Mouse (Mus musculus) forebrain, embryonic 16.5 days (tissue): ENCODE measurements around the gene Pkp4. TPM values are rescaled to one million over a fixed set of nuclear protein-coding genes. Genes with fewer than 3 reads are reported as not detected.
A peak's percentile ranks its signal among the peaks of the same experiment; 100 is the strongest.
"Not testable (repeated sequence)": the region's sequence is repeated elsewhere in the genome, so short reads cannot be mapped to it uniquely, and the experiment has no call there.

Experiments used
- ATAC-seq: fragments of 200-750 bp; cut with Nextera tagmentation; 2 replicates; pipeline ENCODE4 v1.8.0; 2017; ENCODE audit warnings: mild to moderate bottlenecking, moderate library complexity
- H3K27ac ChIP-seq: fragments of 300-500 bp; sonication (generic); 2 replicates; pipeline ENCODE4 v1.5.1; 2014; ENCODE audit warnings: low read length, control low read depth
- H3K27me3 ChIP-seq: fragments of 300-500 bp; sonication (generic); replicated peaks from 2 replicates; pipeline ENCODE4 v1.6.1; 2014; ENCODE audit warnings: low read length; ENCODE audit not compliant: control insufficient read depth, insufficient read depth
- H3K36me3 ChIP-seq: fragments of 300-500 bp; sonication (generic); 2 replicates; pipeline ENCODE4 v1.6.1; 2014; ENCODE audit not compliant: control insufficient read depth, insufficient read depth
- H3K4me1 ChIP-seq: fragments of 300-500 bp; sonication (generic); replicated peaks from 2 replicates; pipeline ENCODE4 v1.6.1; 2014; ENCODE audit warnings: low read length; ENCODE audit not compliant: control insufficient read depth, insufficient read depth
- H3K4me2 ChIP-seq: fragments of 300-500 bp; sonication (generic); 2 replicates; pipeline ENCODE4 v1.6.1; 2014; ENCODE audit warnings: mild to moderate bottlenecking, low read length, control low read depth
- H3K4me3 ChIP-seq: fragments of 300-500 bp; sonication (generic); replicated peaks from 2 replicates; pipeline ENCODE4 v1.5.1; 2014; ENCODE audit warnings: mild to moderate bottlenecking, low read length, control low read depth
- H3K9ac ChIP-seq: fragments of 300-500 bp; sonication (generic); replicated peaks from 2 replicates; pipeline ENCODE4 v1.6.1; 2014; ENCODE audit warnings: low read depth, low read length, control low read depth
- H3K9me3 ChIP-seq: fragments of 300-500 bp; sonication (generic); 2 replicates; pipeline ENCODE4 v1.6.1; 2016; ENCODE audit warnings: low read length; ENCODE audit not compliant: control insufficient read depth
- WGBS: fragments of 180-500 bp; shearing (Covaris S2); extraction: QIAGEN DNeasy Blood & Tissue Kit; methylation state at CpG from one replicate; pipeline ENCODE4 v1.1.7; 2014; 5-methylcytosine and 5-hydroxymethylcytosine counted together
- polyA plus RNA-seq: library from polyadenylated mRNA; unstranded; fragments of >200 nt; fragmentation: Nextera tagmentation; extraction: Ambion mirVana; gene quantifications from 2 replicates; pipeline ENCODE4 v1.2.1, GENCODE M21; 2015

The Pkp4 gene
- polyA plus RNA-seq, 1 experiment from 2014 or later: 26.3 TPM

- Histone ChIP-seq H3K4me2 (no peak overlapping the region), H3K9me3 (no peaks in the 10 kb centered on the region), H3K36me3 (no peaks in the 10 kb centered on the region), H3K27ac (no peak overlapping the region), H3K9ac (no peak overlapping the region), H3K4me3 (no peak overlapping the region), H3K4me1 (0 out of 2 replicates have a peak, but pooled peaks cover 3% of the 10 kb centered on the region), H3K27me3 (no peaks in the 10 kb centered on the region)
- WGBS: 65% methylated on average over 4 of the region's 4 CpGs
- ATAC-seq: no peak
These were observed 224.7 kb downstream of the Pkp4 start for GRCm38 (mm10) chr2:59385211-59385935.

GRCm38 (mm10) chr2:59389971-59390370 lies 229.3 kb downstream of the Pkp4 start:
- Histone ChIP-seq H3K4me3 (no peak overlapping the region), H3K9ac (no peak overlapping the region), H3K36me3 (no peaks in the 10 kb centered on the region), H3K9me3 (no peaks in the 10 kb centered on the region), H3K4me1 (0 out of 2 replicates have a peak, but pooled peaks cover 3% of the 10 kb centered on the region), H3K4me2 (no peak overlapping the region), H3K27ac (no peak overlapping the region), H3K27me3 (no peaks in the 10 kb centered on the region)
- 65% methylated on average over 5 of the region's 5 CpGs for WGBS
- peak; percentile 91 for ATAC-seq

GRCm38 (mm10) chr2:59393177-59393576 lies 232.5 kb downstream of the Pkp4 start:
- Histone ChIP-seq H3K9me3 (no peaks in the 10 kb centered on the region), H3K27me3 (no peaks in the 10 kb centered on the region), H3K4me2 (no peak overlapping the region), H3K36me3 (no peaks in the 10 kb centered on the region), H3K27ac (no peak overlapping the region), H3K4me1 (0 out of 2 replicates have a peak, but pooled peaks cover 3% of the 10 kb centered on the region), H3K4me3 (no peak overlapping the region), H3K9ac (no peak overlapping the region)
- ATAC-seq: no peak
- WGBS: 94% methylated on average over 1 of the region's 1 CpGs

DNA sequence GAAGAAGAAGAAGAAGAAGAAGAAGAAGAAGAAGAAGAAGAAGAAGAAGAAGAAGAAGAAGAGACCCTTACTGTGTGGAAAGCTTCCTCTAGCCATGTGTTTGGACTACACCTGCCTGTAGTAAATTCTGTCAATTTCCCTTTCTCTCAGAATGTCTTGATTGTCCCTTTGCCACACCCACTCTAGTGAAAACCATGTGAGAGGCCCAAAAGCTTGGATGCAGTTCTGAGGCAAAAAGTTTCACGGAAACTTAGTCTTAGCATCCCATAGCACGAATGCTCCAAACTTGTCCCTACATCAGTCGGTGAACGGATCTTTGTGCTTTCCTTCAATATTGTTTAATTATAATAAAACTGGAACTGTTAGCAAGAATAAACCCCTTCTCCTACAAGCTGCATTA lies 234.0 kb downstream of the Pkp4 start:
- no peak for ATAC-seq
- H3K9ac ChIP-seq: no peak overlapping the region
- 97% methylated on average over 4 of the region's 4 CpGs for WGBS
- no peak overlapping the region for H3K4me3 ChIP-seq
- no peaks in the 10 kb centered on the region for H3K9me3 ChIP-seq
- H3K4me1 ChIP-seq: 0 out of 2 replicates have a peak, but pooled peaks cover 3% of the 10 kb centered on the region
- H3K27me3 ChIP-seq: no peaks in the 10 kb centered on the region
- H3K27ac ChIP-seq: no peak overlapping the region
- no peaks in the 10 kb centered on the region for H3K36me3 ChIP-seq
- H3K4me2 ChIP-seq: no peak overlapping the region

DNA sequence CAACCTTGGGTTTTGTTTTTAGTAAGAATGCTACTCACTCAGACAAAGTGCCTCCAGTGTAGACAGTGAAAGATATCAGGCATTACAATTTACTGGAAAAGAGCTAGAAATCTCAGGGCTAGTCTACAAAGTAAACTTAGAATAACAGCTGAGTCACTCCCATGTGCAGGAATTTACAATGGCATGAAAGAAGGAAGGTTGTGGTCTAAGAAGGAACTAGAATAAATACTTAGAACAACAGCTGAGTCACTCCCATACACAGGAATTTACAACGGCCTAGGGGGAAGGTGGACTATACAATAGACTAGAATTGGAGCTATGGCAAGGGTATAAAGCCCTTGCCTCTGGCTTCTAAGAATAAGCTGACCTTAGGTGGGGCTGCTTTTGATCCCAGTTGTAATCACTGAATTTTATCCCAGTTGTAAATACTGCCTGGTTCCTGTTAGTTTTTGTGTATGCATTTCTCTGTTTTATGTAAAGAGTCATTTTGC lies 234.6 kb downstream of the Pkp4 start:
- H3K9me3 ChIP-seq, H3K27ac ChIP-seq, ATAC-seq, H3K4me2 ChIP-seq, H3K27me3 ChIP-seq, H3K4me3 ChIP-seq, H3K4me1 ChIP-seq, H3K9ac ChIP-seq, H3K36me3 ChIP-seq: not testable (repeated sequence)
- 86% methylated on average over 1 of the region's 1 CpGs for WGBS

- Histone ChIP-seq H3K4me3 (no peak overlapping the region), H3K9ac (no peak overlapping the region), H3K4me1 (no peaks in the 10 kb centered on the region), H3K36me3 (no peaks in the 10 kb centered on the region), H3K27me3 (no peaks in the 10 kb centered on the region), H3K27ac (no peak overlapping the region), H3K9me3 (no peaks in the 10 kb centered on the region), H3K4me2 (no peak overlapping the region)
- 86% methylated on average over 1 of the region's 1 CpGs for WGBS
- ATAC-seq: no peak
These were observed 235.9 kb downstream of the Pkp4 start for GRCm38 (mm10) chr2:59396555-59396954.

DNA sequence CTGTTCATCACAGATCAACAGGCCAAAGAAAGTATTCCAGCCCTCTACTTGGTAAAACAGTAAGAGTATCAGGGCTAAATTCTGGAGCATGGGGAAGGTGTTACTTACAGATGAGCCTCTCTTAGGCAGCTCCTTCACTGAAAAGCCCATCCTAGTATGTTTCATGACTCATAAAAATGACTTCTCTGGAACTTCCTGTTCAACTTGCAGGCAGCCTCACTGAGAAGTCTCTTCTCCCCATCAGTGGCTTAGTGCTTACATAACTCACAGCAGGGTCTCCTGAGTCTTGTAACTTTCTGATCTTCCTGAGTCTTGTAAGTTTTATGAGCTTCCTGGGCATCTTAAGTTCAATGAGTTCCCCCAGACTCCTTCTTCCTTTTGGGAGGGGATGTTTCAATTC lies 236.9 kb downstream of the Pkp4 start:
- Histone ChIP-seq H3K27me3 (no peaks in the 10 kb centered on the region), H3K4me2 (no peak overlapping the region), H3K9ac (no peak overlapping the region), H3K36me3 (no peaks in the 10 kb centered on the region), H3K4me3 (no peak overlapping the region), H3K9me3 (no peaks in the 10 kb centered on the region), H3K4me1 (no peaks in the 10 kb centered on the region), H3K27ac (no peak overlapping the region)
- no peak for ATAC-seq

DNA sequence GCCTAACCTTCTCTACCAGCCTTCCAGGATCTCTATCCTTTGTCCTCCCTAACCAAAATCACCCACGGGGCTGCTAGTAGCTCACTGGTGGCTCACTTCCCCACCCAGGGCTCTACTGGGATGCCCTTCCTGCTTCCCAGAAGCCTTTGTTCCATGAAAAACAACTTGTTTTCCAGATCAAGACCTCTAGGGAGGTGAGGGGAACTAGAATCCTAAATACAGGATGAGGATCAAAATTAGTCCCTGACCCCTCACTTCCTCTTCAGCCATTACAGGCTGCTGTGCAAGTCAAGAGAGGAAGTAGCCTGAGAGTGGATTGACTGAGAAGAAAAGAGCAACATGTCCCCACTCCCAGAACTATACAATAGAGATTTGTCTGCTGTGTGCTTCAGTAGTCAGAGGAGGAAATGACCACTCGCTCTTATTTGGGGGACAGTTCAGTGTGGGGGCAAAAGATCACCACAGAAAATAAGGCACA lies 240.3 kb downstream of the Pkp4 start:
- Histone ChIP-seq H3K4me2 (no peak overlapping the region), H3K9ac (no peak overlapping the region)
- WGBS: 65% methylated on average over 2 of the region's 2 CpGs

GRCm38 (mm10) chr2:59401841-59402461 lies 241.3 kb downstream of the Pkp4 start:
- Histone ChIP-seq H3K27ac (no peak overlapping the region), H3K9me3 (no peaks in the 10 kb centered on the region), H3K36me3 (no peaks in the 10 kb centered on the region), H3K4me2 (no peak overlapping the region), H3K4me3 (no peak overlapping the region), H3K27me3 (no peaks in the 10 kb centered on the region), H3K4me1 (no peaks in the 10 kb centered on the region), H3K9ac (no peak overlapping the region)
- ATAC-seq: no peak
- WGBS: 92% methylated on average over 8 of the region's 8 CpGs

More for the DNA sequence above, 240.3 kb downstream of the Pkp4 start:
- Histone ChIP-seq H3K27me3 (no peaks in the 10 kb centered on the region), H3K27ac (no peak overlapping the region), H3K4me3 (no peak overlapping the region), H3K4me1 (no peaks in the 10 kb centered on the region), H3K9me3 (no peaks in the 10 kb centered on the region), H3K36me3 (no peaks in the 10 kb centered on the region)
- ATAC-seq: no peak
